Mouse (Mus musculus): ENCODE measurements at regions not wholly inside any gene's neighbourhood (a gene's known extent, or its start where the extent isn't known, plus 50 kb on each side); places are given as distances from the start of the nearest gene placed in this dataset.

DNA sequence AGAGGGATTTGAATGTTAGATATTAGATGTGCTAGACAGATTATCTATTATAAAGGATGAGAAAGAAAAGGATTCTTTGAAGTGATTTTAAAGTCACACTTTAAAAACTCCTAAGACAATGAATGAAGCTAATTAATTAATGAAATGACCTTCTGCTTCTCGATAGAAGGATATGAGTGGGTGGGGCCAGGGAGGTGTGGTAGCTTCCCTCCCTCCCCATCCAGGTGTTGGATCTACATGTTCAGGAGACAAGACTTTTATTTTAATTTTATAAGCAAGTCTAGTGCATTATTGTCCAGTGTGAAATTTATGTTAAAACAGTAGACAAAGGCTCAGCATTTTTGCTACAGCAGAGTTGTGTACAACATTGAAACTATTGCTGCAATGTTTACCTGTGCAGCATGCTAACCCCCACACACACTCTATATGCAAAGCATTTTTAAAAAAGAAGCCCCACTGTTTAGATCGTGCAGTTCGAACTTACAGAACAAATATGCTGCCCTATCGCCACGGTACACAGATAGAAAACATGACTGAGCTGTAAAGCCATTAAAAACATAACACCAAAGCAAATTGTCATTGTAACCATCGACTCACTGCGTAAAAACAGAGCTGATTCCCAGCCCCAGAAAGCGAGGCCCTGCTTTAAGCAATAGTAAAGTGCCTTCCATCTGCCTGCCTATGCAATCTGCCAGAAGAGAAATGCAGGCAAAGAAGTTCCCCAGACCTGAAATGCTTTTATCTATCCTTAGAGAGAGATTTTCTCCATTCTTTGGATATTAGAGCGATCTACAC is 233.4 kb downstream of the Mef2c start:
- no peak for TF ChIP-seq USF2 (IDR thresholded peaks at IDR 0.05; ENCODE audit: borderline replicate concordance in 1 of 2, insufficient read depth in 1 of 2, low read depth in 1 of 2, low read length in 2 of 2)
- no peak for TF ChIP-seq POLR2A (IDR thresholded peaks at IDR 0.05; ENCODE audit: control insufficient read depth in 1 of 2, insufficient read depth in 1 of 2, low read depth in 1 of 2, low read length in 2 of 2, poor library complexity in 1 of 2)
- TF ChIP-seq CTCF (IDR thresholded peaks at IDR 0.05 in 2 of 3, conservative IDR thresholded peaks at IDR 0.05 in 1 of 3; ENCODE audit: control insufficient read depth in 1 of 3, insufficient read depth in 1 of 3, low read depth in 2 of 3, low read length in 3 of 3, poor library complexity in 1 of 3, severe bottlenecking in 1 of 3) = no peak
- TF ChIP-seq GATA1 (IDR thresholded peaks at IDR 0.05; ENCODE audit: low read depth, low read length) = no peak
- TF ChIP-seq TCF12 (IDR thresholded peaks at IDR 0.05; ENCODE audit: low read depth, low read length) = no peak
- no peak for TF ChIP-seq MAX (IDR thresholded peaks at IDR 0.05; ENCODE audit: low read length)
- no peak for TF ChIP-seq ETS1 (IDR thresholded peaks at IDR 0.05; ENCODE audit: low read depth, low read length)
- no peak for TF ChIP-seq BHLHE40 (IDR thresholded peaks at IDR 0.05; ENCODE audit: borderline replicate concordance, low read depth, low read length)
